Mouse (Mus musculus) myocyte (in vitro differentiated cells): ENCODE results near the gene Adgb.

Experiments
- CEBPB ChIP-seq: IDR thresholded peaks from 2 replicates; pipeline ENCODE4 v1.6.1; 2011; ENCODE audit warnings: mild to moderate bottlenecking, moderate library complexity; ENCODE audit not compliant: poor library complexity, insufficient read depth, severe bottlenecking
- E2F4 ChIP-seq: IDR thresholded peaks from one replicate; pipeline ENCODE4 v1.6.1; 2011; ENCODE audit warnings: mild to moderate bottlenecking, control low read depth, moderate library complexity; ENCODE audit not compliant: insufficient read depth
- MAX ChIP-seq: IDR thresholded peaks from one replicate; pipeline ENCODE4 v1.6.1; 2011; ENCODE audit warnings: low read depth, mild to moderate bottlenecking, control low read depth
- MYOG ChIP-seq, 3 experiments: IDR thresholded peaks; one replicate each; pipeline ENCODE4 v1.6.1; 2011; ENCODE audit warnings: control low read depth in 2 of 3, low read depth in 2 of 3, mild to moderate bottlenecking in 2 of 3; ENCODE audit not compliant: insufficient read length in 2 of 3, control insufficient read depth in 1 of 3, insufficient read depth in 1 of 3
- POLR2A ChIP-seq: IDR thresholded peaks from one replicate; pipeline ENCODE4 v1.6.1; 2011; ENCODE audit warnings: low read depth, mild to moderate bottlenecking, control low read depth, moderate library complexity; ENCODE audit not compliant: insufficient read length
- POLR2AphosphoS2 ChIP-seq: IDR thresholded peaks from one replicate; pipeline ENCODE4 v1.6.1; 2011; ENCODE audit warnings: low read depth, control low read depth; ENCODE audit not compliant: insufficient read length
- REST ChIP-seq: IDR thresholded peaks from one replicate; pipeline ENCODE4 v1.6.1; 2011; ENCODE audit warnings: mild to moderate bottlenecking, control low read depth, moderate library complexity; ENCODE audit not compliant: insufficient read depth, insufficient read length
- SRF ChIP-seq: IDR thresholded peaks from one replicate; pipeline ENCODE4 v1.6.1; 2011; ENCODE audit warnings: low read depth; ENCODE audit not compliant: control insufficient read depth, insufficient read length
- TCF12 ChIP-seq: IDR thresholded peaks from one replicate; pipeline ENCODE4 v1.6.1; 2011; ENCODE audit warnings: mild to moderate bottlenecking, control low read depth; ENCODE audit not compliant: poor library complexity, insufficient read depth, severe bottlenecking
- TCF3 ChIP-seq: IDR thresholded peaks from one replicate; pipeline ENCODE4 v1.6.1; 2011; ENCODE audit warnings: low read depth, control low read depth; ENCODE audit not compliant: insufficient read length
- USF1 ChIP-seq: IDR thresholded peaks from one replicate; pipeline ENCODE4 v1.6.1; 2011; ENCODE audit warnings: low read depth, mild to moderate bottlenecking, control low read depth, moderate library complexity

- TF ChIP-seq TCF12 (no peak), POLR2A (no peak), SRF (no peak), USF1 (no peak), TCF3 (no peak), MYOG (IDR thresholded peaks at IDR 0.05; ENCODE audit: control insufficient read depth in 1 of 3, insufficient read depth in 1 of 3, insufficient read length in 2 of 3, low read depth in 2 of 3) (no peak), E2F4 (no peak), CEBPB (no peak), POLR2AphosphoS2 (no peak), MAX (no peak), REST (no peak)
Measured at GRCm38 (mm10) chr10:10287221-10287867, 184.8 kb downstream of the Adgb start.
